Mouse (Mus musculus): ENCODE measurements around the gene Stx3. TPM values are rescaled to one million over a fixed set of nuclear protein-coding genes. Genes with fewer than 3 reads are reported as not detected.

Stx3 gene
- 0.19 and 3.6 TPM in 2 replicates for total RNA-seq (2015; ENCODE audit: low replicate concordance)
- total RNA-seq (2017; ENCODE audit: low replicate concordance) = 3.9 and 4.5 TPM in 2 replicates

- no peak for ATAC-seq (replicated peaks; ENCODE audit: low FRiP score, poor library complexity, severe bottlenecking)
Observed at GRCm38 (mm10) chr19:11819143-11819700, at the start of gene Stx3. Gene Stx3, minus strand, starts transcription at chr19:11819403.

GRCm38 (mm10) chr19:11867837-11868236 lies 48.6 kb upstream of the Stx3 start:
- ATAC-seq (replicated peaks; ENCODE audit: low FRiP score, poor library complexity, severe bottlenecking) = no peak

GRCm38 (mm10) chr19:11860966-11861365 lies 41.8 kb upstream of the Stx3 start, which contains the start of gene Olfr1418:
Gene Olfr1418, minus strand, starts transcription at chr19:11861066.
- no peak for ATAC-seq (replicated peaks; ENCODE audit: low FRiP score, poor library complexity, severe bottlenecking)

- ATAC-seq (replicated peaks; ENCODE audit: low FRiP score, poor library complexity, severe bottlenecking) = no peak
Observed at GRCm38 (mm10) chr19:11856506-11856905, 37.3 kb upstream of the Stx3 start.

GRCm38 (mm10) chr19:11854821-11855220 lies 35.6 kb upstream of the Stx3 start:
- no peak for ATAC-seq (replicated peaks; ENCODE audit: low FRiP score, poor library complexity, severe bottlenecking)

- ATAC-seq (replicated peaks; ENCODE audit: low FRiP score, poor library complexity, severe bottlenecking) = no peak
Observed at GRCm38 (mm10) chr19:11852652-11853051, 33.4 kb upstream of the Stx3 start.

GRCm38 (mm10) chr19:11846333-11846732 lies 27.1 kb upstream of the Stx3 start:
- no peak for ATAC-seq (replicated peaks; ENCODE audit: low FRiP score, poor library complexity, severe bottlenecking)

- ATAC-seq (replicated peaks; ENCODE audit: low FRiP score, poor library complexity, severe bottlenecking) = no peak
Observed at GRCm38 (mm10) chr19:11839119-11839518, 19.9 kb upstream of the Stx3 start, which contains the start of gene Olfr1417. Gene Olfr1417, minus strand, starts transcription at chr19:11839219.

- ATAC-seq (replicated peaks; ENCODE audit: low FRiP score, poor library complexity, severe bottlenecking) = no peak
Observed at GRCm38 (mm10) chr19:11823346-11824065, 4.3 kb upstream of the Stx3 start.

- no peak for ATAC-seq (replicated peaks; ENCODE audit: low FRiP score, poor library complexity, severe bottlenecking)
Observed at GRCm38 (mm10) chr19:11820211-11820610, 1.0 kb upstream of the Stx3 start.

- no peak for ATAC-seq (replicated peaks; ENCODE audit: low FRiP score, poor library complexity, severe bottlenecking)
Observed at GRCm38 (mm10) chr19:11819800-11820199, 597 bp upstream of the Stx3 start.

- ATAC-seq (replicated peaks; ENCODE audit: low FRiP score, poor library complexity, severe bottlenecking) = no peak
Observed at GRCm38 (mm10) chr19:11818199-11819142, 732 bp downstream of the Stx3 start.

GRCm38 (mm10) chr19:11817586-11817985 lies 1.6 kb downstream of the Stx3 start:
- ATAC-seq (replicated peaks; ENCODE audit: low FRiP score, poor library complexity, severe bottlenecking) = no peak

GRCm38 (mm10) chr19:11816706-11817105 lies 2.5 kb downstream of the Stx3 start:
- no peak for ATAC-seq (replicated peaks; ENCODE audit: low FRiP score, poor library complexity, severe bottlenecking)

GRCm38 (mm10) chr19:11814742-11815333 lies 4.4 kb downstream of the Stx3 start:
- no peak for ATAC-seq (replicated peaks; ENCODE audit: low FRiP score, poor library complexity, severe bottlenecking)

GRCm38 (mm10) chr19:11813649-11814048 lies 5.6 kb downstream of the Stx3 start:
- ATAC-seq (replicated peaks; ENCODE audit: low FRiP score, poor library complexity, severe bottlenecking) = no peak

GRCm38 (mm10) chr19:11813136-11813535 lies 6.1 kb downstream of the Stx3 start:
- ATAC-seq (replicated peaks; ENCODE audit: low FRiP score, poor library complexity, severe bottlenecking) = no peak

- no peak for ATAC-seq (replicated peaks; ENCODE audit: low FRiP score, poor library complexity, severe bottlenecking)
Observed at GRCm38 (mm10) chr19:11811688-11812365, 7.4 kb downstream of the Stx3 start.

GRCm38 (mm10) chr19:11810856-11811255 lies 8.3 kb downstream of the Stx3 start:
- ATAC-seq (replicated peaks; ENCODE audit: low FRiP score, poor library complexity, severe bottlenecking) = no peak

All from erythroblast, adult 5-6 weeks (primary cell).